Mouse (Mus musculus) small intestine, adult 2 months (tissue): ENCODE results near the gene Ms4a4c. TPM values are rescaled to one million over a fixed set of nuclear protein-coding genes. Genes with fewer than 3 reads are reported as not detected.

ENCODE experiments used
- H3K27ac ChIP-seq: fragments of 200-500 bp; 2 replicates; pipeline ENCODE4 v1.5.1; 2012; ENCODE audit warnings: low read depth, low read length, control low read depth, inconsistent platforms; ENCODE audit not compliant: insufficient read depth
- H3K27me3 ChIP-seq: fragments of 200-500 bp; 2 replicates; pipeline ENCODE4 v1.6.1; 2012; ENCODE audit warnings: mild to moderate bottlenecking, moderate library complexity, low read length, inconsistent platforms; ENCODE audit not compliant: control insufficient read depth, insufficient read depth
- H3K36me3 ChIP-seq: fragments of 200-500 bp; 2 replicates; pipeline ENCODE4 v1.6.1; 2012; ENCODE audit warnings: mild to moderate bottlenecking, low read length, control low read depth, inconsistent platforms; ENCODE audit not compliant: control insufficient read depth, insufficient read depth
- H3K4me1 ChIP-seq: fragments of 200-500 bp; 2 replicates; pipeline ENCODE4 v1.6.1; 2012; ENCODE audit warnings: low read length, inconsistent platforms, mixed read lengths; ENCODE audit not compliant: control insufficient read depth, insufficient read depth, insufficient read length
- H3K4me3 ChIP-seq: fragments of 200-500 bp; 2 replicates; pipeline ENCODE4 v1.5.1; 2012; ENCODE audit warnings: low read depth, mild to moderate bottlenecking, control low read depth, inconsistent platforms, low read length, moderate library complexity
- CTCF ChIP-seq: fragments of 200-500 bp; IDR thresholded peaks from 2 replicates; pipeline ENCODE4 v1.5.1; 2012; ENCODE audit warnings: low read depth, mild to moderate bottlenecking, control low read depth, inconsistent platforms, low read length, moderate library complexity, mixed read lengths; ENCODE audit not compliant: insufficient replicate concordance, insufficient read length; ENCODE audit errors: extremely low read depth
- POLR2A ChIP-seq: fragments of 200-500 bp; IDR thresholded peaks from 2 replicates; pipeline ENCODE4 v1.6.1; 2012; ENCODE audit warnings: low read depth, mild to moderate bottlenecking, control low read depth, inconsistent platforms, low read length, moderate library complexity
- WGBS: fragments of 180-500 bp; shearing (Covaris S2); methylation state at CpG from one replicate; pipeline ENCODE4 v1.1.7; 2018; 5-methylcytosine and 5-hydroxymethylcytosine counted together
- polyA plus RNA-seq: library from polyadenylated mRNA; depleted of rRNA; stranded (reverse); fragments of >200 nt; gene quantifications from 2 replicates; pipeline ENCODE4 v1.2.3, GENCODE M21; 2012; rRNA removed

Ms4a4c gene
- 0.27 and 0.51 TPM in 2 replicates for polyA plus RNA-seq

- Histone ChIP-seq H3K27ac (no peak within 1 kb of the TSS), H3K4me1 (peaks cover 2% of the 10 kb centered on the region; the same call in 1 of the 2 replicates), H3K36me3 (no peaks in the 10 kb centered on the region), H3K4me3 (no peak within 1 kb of the TSS), H3K27me3 (no peaks in the 10 kb centered on the region)
- TF ChIP-seq POLR2A (no peak), CTCF (no peak)
- WGBS = 77% methylated on average over 3 of the region's 3 CpGs
Observed at GRCm38 (mm10) chr19:11404527-11404926, at the start of gene Ms4a4c. Ms4a4c (plus strand) TSS chr19:11404770.

GRCm38 (mm10) chr19:11355730-11356129, 48.8 kb upstream of the Ms4a4c start:
- Histone ChIP-seq H3K36me3 (no peaks in the 10 kb centered on the region), H3K27ac (no peak overlapping the region), H3K4me3 (no peak overlapping the region), H3K4me1 (no peaks in the 10 kb centered on the region), H3K27me3 (no peaks in the 10 kb centered on the region)
- WGBS = 71% methylated on average over 7 of the region's 7 CpGs
- TF ChIP-seq POLR2A (no peak), CTCF (no peak)

- H3K27ac ChIP-seq = no peak overlapping the region
- no peak overlapping the region for H3K4me3 ChIP-seq
- TF ChIP-seq POLR2A = no peak
- no peak for TF ChIP-seq CTCF
- no peaks in the 10 kb centered on the region for H3K27me3 ChIP-seq
- H3K36me3 ChIP-seq = no peaks in the 10 kb centered on the region
- 54% methylated on average over 3 of the region's 3 CpGs for WGBS
- H3K4me1 ChIP-seq = no peaks in the 10 kb centered on the region
Observed at GRCm38 (mm10) chr19:11360106-11360505, 44.5 kb upstream of the Ms4a4c start.

- no peak for TF ChIP-seq POLR2A
- TF ChIP-seq CTCF = no peak
- Histone ChIP-seq H3K27me3 (no peaks in the 10 kb centered on the region), H3K4me3 (no peak overlapping the region), H3K4me1 (no peaks in the 10 kb centered on the region), H3K27ac (no peak overlapping the region), H3K36me3 (no peaks in the 10 kb centered on the region)
Observed at GRCm38 (mm10) chr19:11362002-11362401, 42.6 kb upstream of the Ms4a4c start.

GRCm38 (mm10) chr19:11368310-11368709, 36.3 kb upstream of the Ms4a4c start:
- Histone ChIP-seq H3K36me3 (no peaks in the 10 kb centered on the region), H3K27me3 (no peaks in the 10 kb centered on the region), H3K4me1 (no peaks in the 10 kb centered on the region), H3K4me3 (no peak overlapping the region), H3K27ac (no peak overlapping the region)
- no peak for TF ChIP-seq POLR2A
- TF ChIP-seq CTCF = no peak
- WGBS = 49% methylated on average over 3 of the region's 3 CpGs

- TF ChIP-seq POLR2A (no peak), CTCF (no peak)
- Histone ChIP-seq H3K27ac (no peak overlapping the region), H3K27me3 (no peaks in the 10 kb centered on the region), H3K4me1 (no peaks in the 10 kb centered on the region), H3K4me3 (no peak overlapping the region), H3K36me3 (no peaks in the 10 kb centered on the region)
Observed at GRCm38 (mm10) chr19:11371181-11371580, 33.4 kb upstream of the Ms4a4c start.

- H3K27ac ChIP-seq = no peak within 1 kb of the TSS
- no peaks in the 10 kb centered on the region for H3K27me3 ChIP-seq
- no peak within 1 kb of the TSS for H3K4me3 ChIP-seq
- H3K4me1 ChIP-seq = no peaks in the 10 kb centered on the region
- WGBS = 88% methylated on average over 2 of the region's 2 CpGs
- H3K36me3 ChIP-seq = no peaks in the 10 kb centered on the region
- TF ChIP-seq CTCF (no peak), POLR2A (no peak)
Observed at GRCm38 (mm10) chr19:11375273-11375672, 29.3 kb upstream of the Ms4a4c start, which contains the start of gene Ms4a4a. Ms4a4a (plus strand) TSS chr19:11375523.

GRCm38 (mm10) chr19:11376399-11376798, 28.2 kb upstream of the Ms4a4c start:
- 70% methylated on average over 2 of the region's 2 CpGs for WGBS
- Histone ChIP-seq H3K27ac (no peak overlapping the region), H3K36me3 (no peaks in the 10 kb centered on the region), H3K27me3 (no peaks in the 10 kb centered on the region), H3K4me3 (no peak overlapping the region), H3K4me1 (no peaks in the 10 kb centered on the region)
- TF ChIP-seq CTCF = no peak
- no peak for TF ChIP-seq POLR2A
